Mouse (Mus musculus) adrenal gland, postnatal 14 days (tissue): ENCODE results near the gene Sestd1. TPM values are rescaled to one million over a fixed set of nuclear protein-coding genes. Genes with fewer than 3 reads are reported as not detected.

ENCODE experiments used
- DNase-seq: peaks from one replicate; pipeline ENCODE4 v3.0.0; 2021; ENCODE audit warnings: mixed read lengths
- long read RNA-seq, 2 experiments: library from polyadenylated mRNA; stranded (forward); transcript quantifications; one replicate each; pipeline ENCODE4 v2.0.0; 2021
- total RNA-seq: library from RNA; stranded (reverse); gene quantifications from 2 replicates; pipeline ENCODE4 v1.2.3, GENCODE M21; 2021

Sestd1 gene
- total RNA-seq, result 15.5 and 17.8 TPM in 2 replicates
- long read RNA-seq, experiment 1, transcript Sestd1-201 (18 exons, 2,720 nt), result major isoform, 15 of 29 reads
- long read RNA-seq, experiment 1, partial matches to known transcripts, result 6 of 29 reads
- long read RNA-seq, experiment 1, other reads (novel, unspliced or antisense), result 8 of 29 reads
- long read RNA-seq, experiment 2, partial matches to known transcripts, result 4 of 10 reads
- long read RNA-seq, experiment 2, other reads (novel, unspliced or antisense), result 3 of 10 reads

DNA sequence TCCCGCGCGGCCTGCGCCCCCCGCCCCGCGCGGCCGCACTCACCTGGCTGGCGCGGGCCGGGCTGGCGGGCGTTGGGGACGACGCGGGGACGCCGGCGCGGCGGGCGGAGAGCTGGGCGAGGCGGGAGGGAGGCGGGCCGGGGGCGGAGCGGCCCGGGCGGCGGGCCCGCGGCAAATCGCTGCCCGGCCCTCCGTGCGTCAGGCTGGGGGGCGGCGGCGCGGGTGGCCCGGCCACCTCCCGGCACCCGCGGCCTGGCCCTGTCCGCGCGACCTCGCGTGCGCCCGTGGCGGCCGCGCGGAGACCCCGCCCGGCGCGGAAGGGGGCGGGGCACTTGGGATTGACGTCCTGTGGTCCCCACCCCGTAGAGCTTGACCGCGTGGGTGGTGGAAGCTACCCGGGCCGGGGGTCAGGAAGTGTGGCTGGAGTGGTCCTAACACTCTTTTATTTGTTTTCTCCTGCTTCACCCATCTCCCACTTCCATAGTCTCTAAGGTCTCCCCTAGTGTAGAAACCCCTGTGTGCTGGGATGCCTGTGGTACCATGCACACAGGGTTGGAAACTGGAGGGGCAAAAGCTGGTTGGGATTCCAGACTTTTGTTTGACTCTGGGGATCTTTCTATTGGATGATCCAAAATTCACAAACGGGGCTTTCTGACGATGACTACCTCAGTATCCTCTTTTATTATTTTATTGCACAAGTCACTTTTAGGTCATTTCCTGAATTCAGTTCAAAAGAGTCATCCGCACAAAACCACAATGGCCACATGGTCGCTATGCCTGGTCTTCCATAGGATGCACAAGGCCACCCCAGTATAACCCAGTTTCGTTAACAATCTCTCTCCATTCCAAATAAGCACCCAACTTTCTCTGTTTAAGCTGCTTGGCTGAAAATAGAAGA is at the start of gene Sestd1:
Gene Sestd1 (minus strand): TSS at position 81 of the 898 bp plus-strand sequence.
- peak; percentile 84 for DNase-seq

DNA sequence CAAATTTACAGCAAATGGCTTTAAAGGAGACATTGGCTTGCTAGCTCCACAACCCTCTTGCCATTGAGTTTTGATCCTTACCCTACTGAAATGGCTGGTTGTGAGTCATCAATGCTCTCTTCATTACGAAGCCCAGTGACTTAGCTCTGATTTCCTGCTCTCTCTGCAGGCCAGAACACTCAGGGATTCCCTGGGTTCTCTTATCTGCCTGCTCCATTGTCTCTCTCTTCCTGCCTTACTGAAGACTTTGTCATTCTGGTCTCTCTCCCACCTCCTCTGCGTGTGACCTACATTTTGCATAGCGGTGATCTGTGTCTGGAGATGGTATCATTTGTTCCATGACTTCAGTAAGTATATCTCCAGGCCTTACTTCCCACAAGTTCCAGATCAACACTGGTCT is 46.9 kb upstream of the Sestd1 start:
- no peak for DNase-seq

DNA sequence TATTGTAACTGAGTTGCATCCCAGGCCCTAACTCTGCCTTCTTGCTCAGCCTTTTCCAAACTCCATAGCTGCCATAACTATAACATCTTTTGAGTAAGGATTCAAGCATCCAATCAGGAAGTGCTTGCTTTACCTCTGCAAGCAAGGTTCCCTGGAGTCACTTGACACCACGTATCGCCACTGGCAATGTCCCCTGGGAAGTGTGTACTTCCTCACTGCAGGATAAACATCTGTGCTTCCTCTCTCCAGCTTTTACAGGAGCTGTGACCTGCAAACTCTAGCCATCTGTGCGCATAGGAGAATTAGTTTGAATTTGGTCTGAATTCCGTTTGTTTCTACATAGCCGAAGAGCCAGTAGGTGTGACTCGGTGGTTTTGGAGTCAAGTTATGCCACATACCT is 43.3 kb upstream of the Sestd1 start:
- DNase-seq, result no peak

DNA sequence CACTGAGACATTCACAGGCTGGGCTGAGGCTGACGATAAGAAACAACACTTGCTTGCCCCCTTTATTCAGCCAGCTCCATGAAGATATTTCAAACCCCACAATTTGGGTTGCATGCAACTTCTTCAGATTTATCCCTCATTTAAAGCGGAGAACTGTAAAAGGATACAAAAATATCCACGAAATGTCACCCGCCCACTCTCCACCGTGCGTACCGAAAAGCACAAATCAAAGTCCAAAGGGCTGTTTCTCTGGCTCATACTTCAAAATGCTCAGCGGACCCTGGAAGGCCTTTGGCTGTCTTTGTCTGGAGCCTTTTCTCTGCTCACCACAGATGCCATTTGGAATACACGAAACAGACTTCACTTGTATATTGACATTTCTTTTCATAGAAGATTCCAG is 42.8 kb upstream of the Sestd1 start:
- no peak for DNase-seq

DNA sequence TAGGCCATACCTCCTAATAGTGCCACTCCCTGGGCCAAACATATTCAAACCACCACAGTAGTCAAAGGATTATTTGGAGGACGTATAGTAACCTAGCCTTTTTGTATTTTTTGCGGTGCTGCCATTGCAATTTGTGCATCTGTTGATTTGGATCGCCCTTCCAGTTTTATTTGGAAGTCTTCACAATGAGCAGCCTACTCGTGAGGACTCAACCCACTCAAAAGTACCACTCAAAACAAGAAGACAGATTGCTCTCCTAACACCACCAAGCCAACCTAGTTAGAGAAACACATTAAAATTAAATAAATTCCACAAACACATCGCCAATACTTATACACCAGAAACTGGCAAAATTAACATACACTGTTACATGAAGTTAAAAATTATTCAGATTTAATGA is 38.8 kb upstream of the Sestd1 start:
- DNase-seq, result no peak

DNA sequence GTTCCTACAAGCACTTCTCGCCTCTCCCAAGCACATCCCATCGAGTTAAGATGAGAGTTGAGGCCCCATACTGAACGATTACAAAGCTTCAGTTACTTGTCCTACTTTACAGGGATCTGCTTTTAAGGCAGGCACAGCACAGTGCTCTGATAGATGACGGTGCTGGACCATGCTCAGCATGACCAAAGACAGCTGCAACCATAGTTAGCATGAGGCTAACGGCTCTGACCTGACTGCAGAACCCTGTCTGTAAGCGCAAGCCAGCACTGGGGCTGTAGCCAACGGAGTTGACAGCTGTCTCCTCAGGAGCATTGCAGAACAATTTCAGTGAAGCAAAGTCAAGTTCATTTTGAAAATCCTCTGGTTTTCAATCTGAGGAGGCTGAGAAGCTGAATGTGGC is 36.6 kb upstream of the Sestd1 start:
- DNase-seq, result peak; percentile 20

DNA sequence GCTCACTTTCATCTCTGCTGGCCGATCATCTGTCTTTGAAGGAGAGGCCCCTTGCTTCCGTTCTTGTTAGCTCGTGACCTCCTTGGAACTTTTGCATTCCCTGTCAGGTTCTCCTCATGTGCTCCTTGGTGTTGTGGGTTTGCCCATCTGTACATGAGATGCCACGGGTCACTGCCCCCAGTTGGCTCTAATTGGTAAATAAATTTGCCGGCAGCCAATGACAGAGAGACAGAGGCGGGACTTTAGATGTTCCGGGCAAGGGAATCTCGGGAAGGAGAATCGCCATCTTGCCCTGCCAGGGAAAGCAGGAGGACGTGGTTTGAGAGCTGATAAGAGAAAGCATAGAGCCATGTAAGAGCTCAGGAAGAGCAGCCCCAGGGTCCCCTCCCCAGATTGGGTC is 33.5 kb upstream of the Sestd1 start:
- no peak for DNase-seq

DNA sequence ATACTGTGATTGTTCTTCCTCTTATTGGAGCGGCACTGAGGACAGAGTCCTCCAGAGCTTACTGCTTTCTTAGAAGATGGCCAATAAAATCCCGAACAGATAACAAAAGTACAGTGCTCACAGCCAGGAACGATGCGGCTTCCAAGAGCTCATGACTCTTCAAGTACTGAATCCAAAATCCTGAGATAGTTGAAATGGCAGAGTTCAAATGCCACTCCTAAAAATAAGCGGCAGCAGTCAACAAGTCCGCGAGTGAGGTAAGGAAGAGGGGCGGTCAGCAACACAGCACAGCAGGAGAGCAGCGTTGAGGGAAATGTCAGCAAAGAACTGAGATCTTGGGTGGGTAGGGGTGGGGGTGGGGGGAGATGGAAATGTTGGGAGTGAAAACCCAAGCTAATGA is 32.2 kb upstream of the Sestd1 start:
- DNase-seq, result no peak

DNA sequence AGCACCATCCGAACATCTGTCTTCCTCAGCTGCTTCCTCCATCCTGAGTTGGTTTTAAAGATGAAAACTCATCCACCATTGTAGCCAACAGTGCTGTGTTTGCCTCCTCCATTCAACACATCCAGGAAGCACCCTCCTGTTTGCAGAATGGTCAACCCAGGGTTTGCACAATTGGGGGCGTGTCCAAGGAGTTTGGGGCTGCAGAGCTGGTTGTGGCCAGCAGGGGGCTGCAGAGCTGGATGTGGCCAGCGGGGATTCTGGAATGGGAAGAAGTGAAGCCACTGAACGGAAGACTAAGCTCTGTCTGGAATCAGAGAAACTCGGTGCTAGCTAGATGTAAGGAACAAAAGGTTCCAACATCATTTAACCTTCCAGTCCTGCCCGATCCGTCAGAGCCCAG is 28.9 kb upstream of the Sestd1 start:
- peak; percentile 84 for DNase-seq

DNA sequence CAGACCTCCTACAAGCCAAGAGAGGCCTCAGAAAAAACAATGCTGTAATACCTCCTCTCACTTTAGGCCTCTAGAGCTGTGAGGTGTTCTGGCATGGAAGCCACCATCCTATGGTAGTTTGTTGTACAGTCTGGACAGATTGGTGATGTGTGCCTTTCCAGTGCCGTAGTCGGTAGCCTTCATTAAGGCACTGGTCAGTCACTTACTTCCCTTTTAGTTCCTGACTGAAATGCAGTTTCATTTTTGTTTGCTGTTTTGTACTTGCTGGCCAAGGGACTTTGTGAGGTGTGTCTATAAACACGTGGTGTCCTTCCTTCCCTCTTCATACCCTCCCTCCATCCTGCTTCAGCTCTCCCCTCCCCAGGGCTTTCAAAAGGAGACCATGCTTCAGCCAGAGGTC is 24.1 kb upstream of the Sestd1 start:
- no peak for DNase-seq

DNA sequence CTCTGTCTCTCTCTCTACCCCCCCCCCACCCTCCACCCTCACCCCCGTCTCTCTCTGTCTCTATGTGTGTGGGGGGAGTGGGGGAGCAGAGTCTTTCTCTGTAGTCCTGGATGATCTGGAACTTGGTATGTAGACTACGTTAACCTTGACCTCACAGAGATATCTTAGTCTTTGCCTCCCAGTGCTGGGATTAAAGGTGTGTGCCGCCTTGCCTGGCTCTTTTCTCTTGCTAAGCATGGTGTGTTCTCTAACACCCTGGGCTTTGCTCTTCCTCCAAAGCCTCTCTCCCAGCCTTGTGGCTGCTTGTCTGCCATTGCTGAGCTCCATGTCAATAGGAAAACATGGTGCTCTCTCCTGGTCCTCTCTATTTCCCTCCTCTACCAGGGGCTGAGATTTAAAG is 23.3 kb upstream of the Sestd1 start:
- DNase-seq, result no peak

DNA sequence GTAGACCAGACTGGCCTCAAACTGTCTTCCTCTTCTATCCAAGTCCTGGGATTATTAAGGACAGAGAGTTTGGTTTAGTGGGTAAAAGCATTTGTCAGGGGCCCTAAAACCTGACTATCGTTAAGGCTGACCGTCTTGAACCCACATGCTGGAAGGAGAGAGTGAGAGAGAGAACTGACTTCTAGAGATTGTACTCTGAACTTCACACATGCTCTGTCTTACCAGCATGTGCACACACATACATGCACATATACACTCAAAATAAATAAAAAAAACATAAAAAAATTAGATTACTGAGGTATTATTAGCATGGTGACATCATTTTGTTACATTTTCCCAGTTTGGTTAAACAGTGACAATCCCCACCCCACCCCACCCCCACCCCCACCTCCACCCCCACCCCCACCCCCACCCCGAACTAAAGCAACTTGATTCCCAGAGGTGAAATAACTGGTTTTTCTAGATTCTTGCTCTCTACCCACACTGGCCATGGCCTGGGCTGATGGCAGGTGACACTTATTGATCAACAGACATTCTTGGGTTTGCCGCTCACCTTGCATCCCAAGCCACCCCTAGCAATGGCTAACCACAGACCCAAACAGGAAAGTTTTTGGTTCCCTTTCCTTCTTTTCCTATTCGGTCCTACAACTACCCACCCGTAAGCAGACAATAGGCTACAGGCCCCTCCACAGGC is 22.4 kb upstream of the Sestd1 start:
- no peak for DNase-seq

DNA sequence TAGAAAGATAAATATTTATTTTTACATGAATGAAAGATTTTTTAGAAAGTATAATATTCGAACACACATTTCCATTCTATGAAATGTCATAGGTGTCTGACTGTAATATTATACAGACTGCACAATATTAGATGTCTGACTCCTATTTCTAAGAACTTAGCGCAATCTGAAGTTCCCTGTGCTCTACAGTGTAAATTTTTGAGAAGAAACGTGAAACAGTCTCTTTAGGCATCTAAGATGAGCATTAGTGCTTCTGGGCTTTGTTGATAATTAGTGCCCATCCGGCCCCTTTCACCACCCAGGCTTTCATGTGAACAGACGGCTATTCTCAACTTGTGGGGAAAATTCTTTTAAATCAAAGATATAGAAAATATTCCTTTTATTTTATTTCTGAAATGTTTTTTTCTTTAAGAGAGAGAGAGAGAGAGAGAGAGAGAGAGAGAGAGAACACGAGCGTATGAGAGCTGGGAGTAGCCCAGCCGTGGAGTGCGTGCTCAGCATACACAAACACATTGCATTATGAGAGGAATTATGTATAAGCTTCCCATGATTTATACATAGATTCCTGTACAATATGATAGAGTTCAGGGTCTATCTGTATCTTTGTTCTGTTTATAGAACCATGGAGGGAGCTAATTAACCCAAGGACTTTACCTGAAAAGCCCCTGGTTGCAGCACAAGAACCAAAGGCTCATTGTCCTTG is 21.4 kb upstream of the Sestd1 start:
- no peak for DNase-seq

DNA sequence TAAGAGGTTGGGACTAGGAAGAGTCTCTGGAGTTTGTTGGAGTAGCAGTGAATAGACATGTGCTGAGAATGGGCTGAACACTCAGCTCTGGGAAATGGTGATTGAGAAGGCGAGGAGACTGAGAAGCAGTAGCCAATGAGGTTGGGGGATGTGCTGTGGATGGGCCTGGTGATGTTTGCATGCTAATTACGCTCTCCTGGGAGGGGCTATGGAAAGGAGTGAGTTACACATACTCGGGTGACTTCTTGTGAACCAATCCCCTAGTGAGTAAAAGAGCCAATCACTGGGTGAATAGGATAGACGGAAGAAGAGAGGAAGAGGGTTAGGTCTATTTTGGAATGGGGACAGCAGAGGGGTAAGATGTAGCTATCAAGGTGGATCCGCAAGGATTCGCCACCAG is 9.3 kb upstream of the Sestd1 start:
- no peak for DNase-seq

DNA sequence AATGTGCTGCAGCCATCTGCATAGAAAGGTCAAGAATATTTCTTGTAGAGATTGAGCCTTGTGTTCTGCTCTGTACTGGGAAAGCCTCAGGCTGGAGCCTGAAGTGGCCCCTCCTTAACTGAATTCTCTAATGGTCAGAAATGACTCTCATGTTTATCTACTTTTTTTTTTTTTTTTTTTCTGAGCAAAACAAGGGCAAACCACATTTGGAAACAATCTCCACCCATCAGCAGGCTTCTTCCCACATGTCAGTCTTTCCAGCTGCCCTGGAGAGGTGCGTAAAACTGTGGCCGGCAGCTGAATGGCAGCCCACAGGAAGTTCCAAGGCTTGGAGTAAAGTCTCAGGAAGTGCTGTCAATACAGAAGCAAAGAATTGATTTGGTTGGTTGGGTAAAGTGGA is 6.4 kb upstream of the Sestd1 start:
- DNase-seq, result no peak

DNA sequence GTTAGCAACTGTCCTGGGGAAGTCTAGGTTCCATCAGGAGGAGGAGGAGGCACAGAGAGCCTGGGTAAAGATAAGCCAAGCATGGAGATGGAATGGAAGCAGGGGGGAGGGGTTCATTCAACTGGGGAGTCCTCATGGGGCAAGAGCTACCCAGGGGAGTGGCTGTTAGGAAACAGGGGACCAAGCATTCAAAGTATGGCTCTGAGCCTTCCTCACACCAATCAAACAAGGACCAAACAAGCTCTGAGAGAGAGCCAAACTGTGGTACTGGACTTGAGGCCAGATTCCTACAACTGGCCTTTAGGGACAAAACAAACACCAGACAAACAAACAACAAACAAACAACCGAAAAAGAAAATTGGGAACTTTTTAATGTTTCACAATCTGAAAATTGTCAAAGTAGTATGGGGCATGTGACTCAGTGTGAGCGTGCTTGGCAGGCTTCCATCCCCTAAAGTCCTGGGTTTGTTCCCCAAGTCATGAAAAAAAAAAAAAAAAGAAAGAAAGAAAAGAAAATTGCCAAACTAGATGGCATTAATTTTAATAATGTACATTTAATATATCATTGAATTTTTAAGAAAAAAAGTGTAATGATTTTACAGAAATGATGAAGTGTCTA is 4.0 kb upstream of the Sestd1 start:
- DNase-seq, result peak; percentile 54

DNA sequence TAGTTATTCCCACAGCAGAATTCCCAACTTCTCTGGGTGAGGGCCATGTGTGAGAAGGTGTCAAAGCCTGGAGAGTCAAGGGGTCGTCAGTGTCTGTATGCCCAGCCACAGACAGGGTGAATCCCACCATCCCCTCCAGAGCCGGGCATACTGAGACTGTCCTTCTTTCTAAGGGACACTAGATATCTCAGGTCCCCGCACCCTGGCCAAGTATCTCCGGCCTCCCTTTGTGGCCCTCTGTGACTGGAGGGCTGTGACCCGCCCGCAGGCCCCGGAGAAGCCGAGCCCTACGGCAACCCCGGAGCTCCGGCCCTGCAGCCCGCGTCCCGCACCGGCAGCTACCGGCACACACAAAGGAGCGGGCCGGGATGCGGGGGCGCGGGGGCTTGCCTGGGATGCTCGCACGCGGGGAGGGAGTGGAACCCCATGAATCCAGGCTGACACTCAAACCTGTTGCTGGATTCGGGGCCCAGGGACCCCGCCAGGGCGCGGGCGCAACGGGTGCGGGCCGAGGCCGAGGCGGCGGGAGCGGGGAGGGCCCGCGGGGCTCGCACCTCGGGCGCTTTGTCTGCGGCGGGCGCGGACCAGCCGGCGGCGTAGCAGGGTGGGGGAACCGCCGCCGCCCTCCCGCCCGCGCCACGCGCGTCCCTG is 406 bp downstream of the Sestd1 start:
- DNase-seq, result peak; percentile 43

DNA sequence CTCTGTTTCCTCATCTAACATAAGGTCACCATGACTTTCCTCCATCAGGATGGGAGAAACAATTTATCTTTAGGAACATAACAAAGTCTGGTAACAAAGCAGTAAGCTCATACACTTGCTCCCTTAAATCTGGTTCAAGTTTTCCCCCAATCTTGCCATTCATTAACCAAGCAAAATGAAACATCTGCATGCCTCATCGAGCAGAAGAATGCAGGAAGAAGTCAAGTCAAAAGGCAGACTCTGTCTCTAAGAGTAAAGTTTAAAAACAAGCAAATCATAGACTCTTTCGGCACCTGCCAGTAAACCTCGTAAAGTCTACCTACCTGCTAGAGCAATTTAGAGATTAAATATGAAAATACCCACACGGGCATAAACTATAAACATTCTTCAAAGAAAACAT is 3.1 kb downstream of the Sestd1 start:
- no peak for DNase-seq

DNA sequence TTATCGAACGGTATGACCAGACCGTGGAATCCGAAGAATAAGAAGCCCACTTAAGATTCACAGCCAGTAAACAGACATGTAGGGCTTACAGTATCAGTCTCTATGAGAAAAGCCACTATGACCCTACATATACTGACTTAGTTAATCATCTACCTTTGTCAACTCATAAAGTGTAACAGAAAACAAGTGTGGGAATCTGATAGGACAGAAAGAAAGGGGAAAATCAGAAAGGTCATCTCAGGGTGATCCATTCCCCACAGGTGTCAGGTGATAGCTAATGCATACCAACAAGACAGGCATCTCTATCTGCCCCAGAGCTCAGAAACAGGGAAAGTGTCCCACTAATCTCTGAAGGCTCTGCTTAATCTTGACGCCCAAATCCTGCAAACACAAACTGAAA is 4.5 kb downstream of the Sestd1 start:
- no peak for DNase-seq

DNA sequence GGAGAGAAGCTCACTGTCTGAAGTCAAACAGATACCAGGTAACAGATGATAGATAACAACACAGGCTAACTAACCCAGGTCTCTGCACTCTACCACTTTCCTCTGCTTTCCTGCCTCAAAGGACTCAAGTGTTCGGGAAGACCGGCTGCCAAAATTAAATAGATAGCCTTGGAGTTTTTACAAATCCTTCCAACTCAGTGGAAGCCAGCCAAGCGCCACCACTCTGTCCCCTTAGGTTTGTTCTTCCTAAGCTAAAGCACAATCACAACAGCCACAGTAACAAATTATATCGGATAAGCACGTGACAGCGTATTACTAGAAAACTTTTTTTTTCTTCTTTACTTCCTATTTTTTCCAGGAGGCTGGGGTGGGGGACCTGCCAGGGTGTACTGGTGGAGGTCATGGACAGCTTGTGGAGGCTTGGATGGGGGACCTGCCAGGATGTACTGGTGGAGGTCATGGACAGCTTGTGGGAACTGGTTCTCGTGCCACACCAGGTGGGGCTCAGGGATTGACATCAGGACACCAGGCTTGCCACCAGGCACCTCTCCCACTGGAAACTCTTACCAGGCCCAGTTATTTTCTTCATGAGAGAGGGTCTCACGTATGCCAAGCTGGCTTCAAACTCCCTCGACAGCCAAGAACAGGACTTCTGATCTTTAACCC is 5.3 kb downstream of the Sestd1 start:
- peak; percentile 48 for DNase-seq

DNA sequence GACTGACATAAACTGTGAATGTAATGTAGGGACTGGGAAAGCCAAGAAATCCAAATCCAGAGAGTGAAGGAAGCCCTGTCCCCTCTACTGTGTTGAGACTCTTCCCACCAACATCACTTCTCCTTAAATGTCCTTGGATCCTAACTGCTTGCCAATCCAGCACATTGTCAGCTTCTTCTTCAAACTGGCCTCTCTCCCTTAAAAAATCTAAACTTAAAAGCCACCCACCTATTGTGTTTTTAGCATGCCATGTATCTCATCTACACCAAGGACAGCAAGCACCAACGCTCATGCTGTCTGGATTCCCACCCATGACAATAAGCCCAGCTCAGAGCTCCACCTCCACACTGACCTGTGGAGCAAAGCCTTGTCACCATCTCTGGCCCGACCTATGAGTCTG is 7.4 kb downstream of the Sestd1 start:
- DNase-seq, result no peak
